Mouse (Mus musculus) kidney, adult 11 months (tissue): ENCODE measurements around the gene Epb41l2.

Experiments used
- DNase-seq: peaks from one replicate; pipeline ENCODE4 v3.0.0; 2022

Epb41l2 gene

DNA sequence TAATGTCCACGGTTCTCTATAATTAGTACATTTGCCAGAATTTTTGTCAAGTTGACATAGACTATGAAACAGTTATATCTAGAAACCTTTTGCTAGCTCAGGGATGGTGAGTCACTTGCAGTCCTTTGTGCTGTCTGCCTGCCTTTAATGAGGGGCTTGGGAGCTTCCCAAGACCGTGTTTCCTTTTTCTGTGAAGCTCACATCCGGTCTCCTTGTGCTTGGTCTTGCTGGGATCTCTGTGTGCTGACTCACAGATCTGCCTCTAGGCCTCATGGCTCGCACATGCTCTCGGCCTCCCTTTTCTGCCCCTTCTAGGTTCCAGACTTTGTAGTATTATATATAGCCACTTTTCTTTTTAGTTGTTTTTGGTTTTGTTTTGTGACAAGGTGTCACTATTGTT is 160.8 kb downstream of the Epb41l2 start:
- DNase-seq = peak; percentile 6

DNA sequence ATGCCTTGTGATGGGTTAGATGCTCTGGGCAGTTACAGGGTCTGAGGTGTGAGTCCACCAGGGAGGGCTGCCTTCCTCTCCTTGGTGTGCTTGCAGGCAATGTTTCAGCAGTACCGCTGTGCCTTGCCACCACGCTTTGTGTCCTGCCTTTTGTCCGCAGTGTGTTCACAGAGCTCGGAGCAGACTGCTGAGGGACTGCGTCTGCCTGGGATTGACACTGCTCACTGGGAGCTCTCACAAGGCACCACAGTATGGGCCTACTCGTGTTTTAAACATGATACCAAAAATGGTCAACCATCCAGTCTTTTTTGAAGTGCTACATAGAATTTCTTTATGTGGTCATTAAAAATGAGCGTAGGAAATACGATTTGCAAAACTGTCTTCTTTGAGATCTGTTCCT is 164.1 kb downstream of the Epb41l2 start:
- DNase-seq = no peak

DNA sequence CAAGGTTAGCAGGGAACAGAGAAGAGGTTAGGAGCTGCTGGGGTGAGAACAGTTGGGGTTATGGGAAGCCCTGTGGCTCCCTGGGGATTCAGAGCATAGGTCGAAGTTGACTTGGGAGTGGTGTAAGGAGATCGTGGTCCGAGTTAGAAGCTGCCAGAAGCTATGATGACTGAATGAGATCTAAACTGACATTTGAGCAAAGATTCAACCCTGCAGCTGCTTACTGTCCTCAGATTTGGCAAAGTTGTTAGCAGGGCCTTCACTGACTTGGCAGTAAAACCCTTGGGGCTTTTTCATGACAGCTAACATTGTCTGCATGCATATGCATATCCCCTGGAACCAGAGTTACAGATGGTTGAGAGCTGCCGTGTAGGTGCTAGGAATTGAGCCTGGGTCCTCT is 166.6 kb downstream of the Epb41l2 start:
- DNase-seq = no peak

DNA sequence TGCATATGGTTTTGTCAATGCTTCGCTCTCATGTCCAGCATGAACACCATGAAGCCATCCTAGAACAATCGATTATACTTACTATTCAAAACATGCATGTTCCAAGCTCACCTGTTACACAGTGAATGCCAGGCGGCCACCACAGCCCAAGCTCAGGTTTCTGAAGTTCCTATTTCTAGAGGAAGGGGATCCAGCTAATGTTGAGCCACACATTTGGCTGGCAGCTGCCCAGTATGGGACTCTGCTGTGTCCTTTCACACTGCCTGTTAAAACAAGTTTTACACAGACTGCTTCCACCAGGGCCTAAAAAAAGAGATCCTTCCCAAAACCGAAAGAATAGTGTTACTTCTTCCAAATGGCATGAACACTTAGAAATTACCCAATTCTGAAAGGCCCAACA is 167.0 kb downstream of the Epb41l2 start:
- DNase-seq = no peak

DNA sequence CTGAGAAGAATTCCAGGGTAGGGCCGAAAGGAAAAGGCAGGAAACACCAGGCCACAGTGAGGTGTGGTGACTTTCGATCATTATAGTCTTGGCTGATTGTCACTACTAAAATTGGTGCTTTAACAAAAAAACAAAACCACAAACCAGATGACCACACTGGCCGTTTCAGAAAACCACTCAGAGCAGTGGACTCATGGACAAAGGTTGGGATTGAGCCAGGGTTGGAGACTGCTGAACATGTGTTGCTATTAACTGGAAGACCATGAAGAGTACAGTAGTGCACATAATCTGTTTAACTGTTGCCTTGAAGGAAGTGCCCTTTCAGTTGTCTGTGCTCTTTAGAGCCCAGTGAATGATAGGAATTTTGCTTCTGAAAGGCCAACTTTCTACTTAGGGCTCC is 167.5 kb downstream of the Epb41l2 start:
- DNase-seq = no peak

DNA sequence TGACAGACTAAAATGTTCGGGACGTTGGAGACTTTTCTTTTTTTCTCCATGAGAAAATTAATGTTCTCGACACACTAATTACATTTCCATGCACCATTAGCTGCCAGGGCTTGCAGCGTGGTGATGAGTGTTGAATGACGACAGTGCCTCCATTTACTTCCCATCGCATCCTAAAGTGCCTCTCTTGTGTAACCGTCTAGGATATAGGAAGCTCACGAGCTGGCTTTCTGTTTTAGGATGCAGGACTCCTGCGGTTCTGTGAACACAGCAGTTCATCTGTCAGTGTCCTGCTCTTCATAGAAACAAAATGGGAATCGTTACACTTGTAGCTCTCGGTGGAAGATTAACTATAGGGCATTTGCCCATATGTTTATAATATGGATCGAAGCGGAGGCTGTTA is 171.7 kb downstream of the Epb41l2 start:
- DNase-seq = no peak

DNA sequence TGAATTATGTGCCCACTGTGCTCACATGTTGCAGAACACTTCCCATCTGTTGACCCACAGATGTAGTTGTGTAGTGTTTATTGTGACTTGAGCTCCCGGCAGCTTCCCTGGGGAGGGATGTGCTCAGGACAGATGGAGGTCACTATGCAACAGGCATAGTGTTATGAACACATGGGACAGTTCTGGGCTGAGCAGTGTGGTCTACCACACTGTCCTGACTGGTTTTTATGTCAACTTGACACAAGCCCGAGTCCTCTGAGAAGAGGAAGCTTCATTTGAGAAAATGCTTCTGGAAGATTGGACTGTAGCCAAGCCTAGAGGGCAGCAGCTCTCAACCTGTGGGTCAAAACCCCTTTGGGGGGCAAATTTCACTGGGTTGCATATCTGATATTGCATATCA is 173.5 kb downstream of the Epb41l2 start:
- DNase-seq = no peak

DNA sequence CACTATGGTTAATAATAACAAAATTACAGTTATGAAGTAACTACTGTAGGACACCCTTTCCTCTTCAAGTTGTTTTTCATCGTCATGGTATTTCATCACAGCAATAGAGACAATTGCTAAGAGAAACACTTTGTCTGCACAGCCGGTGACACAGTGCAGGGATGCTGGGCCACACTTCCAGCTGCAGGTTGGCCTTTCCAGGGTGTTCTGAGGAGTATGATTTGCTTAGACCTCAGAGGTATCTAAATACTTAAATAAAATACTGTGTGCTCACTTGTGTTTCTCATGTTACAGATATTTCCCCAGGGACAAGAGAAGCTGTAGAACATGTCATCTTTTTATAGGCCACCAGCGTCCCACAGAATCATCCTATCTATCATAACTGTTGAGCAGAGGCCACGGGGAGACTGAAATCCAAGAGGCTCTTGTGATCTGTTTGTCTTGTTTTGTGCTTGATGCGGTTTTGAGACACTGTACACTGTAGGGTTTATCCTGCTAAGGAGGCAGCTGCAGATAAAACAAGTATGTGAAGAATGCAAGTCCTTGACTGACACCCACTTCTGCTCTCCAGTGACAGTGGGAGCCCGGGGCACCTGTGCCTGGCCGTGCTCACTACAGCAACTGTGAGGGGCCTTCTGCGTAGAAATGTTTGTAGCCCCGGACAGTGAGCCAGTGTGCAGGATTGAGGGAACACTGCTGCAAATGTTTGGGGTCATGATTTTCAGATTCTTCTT is 174.1 kb downstream of the Epb41l2 start:
- DNase-seq = no peak

DNA sequence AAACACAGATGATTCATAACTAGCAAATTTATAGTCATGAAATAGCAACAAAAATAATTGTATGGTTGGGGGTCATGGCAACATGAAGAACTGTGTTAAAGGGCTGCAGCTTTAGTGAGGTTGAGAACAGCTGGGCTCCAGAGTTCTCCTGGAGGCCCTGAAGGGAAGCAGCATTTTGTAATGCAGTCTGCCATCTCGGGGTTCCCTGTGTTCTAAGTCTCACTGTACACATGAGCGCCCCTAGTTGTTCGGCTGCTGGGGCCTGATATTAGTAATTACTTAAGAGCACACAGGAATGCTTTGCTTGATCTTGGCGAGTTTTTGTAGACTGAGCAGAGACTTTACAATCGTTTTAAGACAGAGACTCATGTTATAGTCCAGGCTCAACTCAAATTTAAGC is 174.9 kb downstream of the Epb41l2 start:
- DNase-seq = no peak

DNA sequence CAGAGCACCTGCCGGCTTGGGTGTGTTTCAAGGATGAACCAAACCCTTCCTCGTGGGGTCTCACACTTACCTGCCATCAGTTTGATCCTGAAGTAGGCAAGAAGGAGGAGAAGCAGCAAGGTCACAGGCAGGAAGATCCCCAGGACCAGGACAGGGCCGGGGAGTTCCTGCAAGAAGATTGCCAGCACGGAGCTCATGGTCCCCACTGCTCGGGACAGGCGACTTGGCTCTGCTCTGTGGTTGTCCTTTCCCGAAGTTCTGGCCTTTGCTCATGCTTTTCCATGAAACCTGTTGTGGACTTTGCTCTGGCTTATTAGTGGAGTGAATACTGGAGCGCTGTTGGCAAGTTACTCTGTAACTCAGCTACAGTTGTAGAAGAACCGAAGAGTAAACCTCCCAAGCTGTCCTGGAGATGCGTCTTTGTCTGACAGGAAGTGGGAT is 176.3 kb downstream of the Epb41l2 start, which contains the start of gene Smlr1:
Gene Smlr1 (minus strand): TSS at position 377 of the 441 bp plus-strand sequence.
- peak; percentile 71 for DNase-seq

DNA sequence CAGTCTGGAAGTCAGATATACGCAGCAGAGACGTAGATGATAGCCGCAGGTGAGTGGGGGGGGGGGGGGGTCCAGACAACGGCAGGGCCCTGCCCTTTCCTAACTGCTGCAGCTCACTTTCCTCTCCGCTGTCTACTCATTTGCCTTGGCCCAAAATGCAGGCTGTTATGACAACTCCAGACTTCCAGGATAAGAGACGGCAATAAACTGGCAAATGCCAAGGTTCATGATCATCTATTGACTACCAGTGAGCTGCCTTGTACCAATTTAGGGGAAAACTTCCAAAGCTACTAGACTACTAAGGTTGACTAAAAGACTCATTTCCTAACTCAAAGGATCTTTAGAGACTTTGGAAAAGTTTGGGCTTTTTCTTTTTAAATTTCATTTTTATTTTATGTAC is 177.0 kb downstream of the Epb41l2 start:
- DNase-seq = no peak

DNA sequence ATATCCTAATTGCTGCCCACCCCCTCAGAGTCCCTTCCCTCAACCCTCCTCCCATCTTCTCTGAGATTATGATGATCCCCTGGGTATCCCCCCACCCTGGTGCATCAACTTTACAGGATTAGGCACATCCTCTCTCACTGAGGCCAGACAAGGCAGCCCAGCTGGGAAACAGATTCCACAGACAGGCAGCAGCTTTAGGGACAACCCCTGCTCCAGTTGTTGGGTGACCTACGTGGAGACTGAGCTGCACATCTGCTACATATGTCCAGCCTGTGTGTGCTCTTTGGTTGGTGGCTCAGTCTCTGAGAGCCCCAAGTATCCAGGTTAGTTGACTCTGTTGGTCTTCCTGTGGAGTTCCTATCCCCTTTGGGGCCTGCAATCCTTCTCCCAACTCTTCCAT is 179.1 kb downstream of the Epb41l2 start:
- no peak for DNase-seq

DNA sequence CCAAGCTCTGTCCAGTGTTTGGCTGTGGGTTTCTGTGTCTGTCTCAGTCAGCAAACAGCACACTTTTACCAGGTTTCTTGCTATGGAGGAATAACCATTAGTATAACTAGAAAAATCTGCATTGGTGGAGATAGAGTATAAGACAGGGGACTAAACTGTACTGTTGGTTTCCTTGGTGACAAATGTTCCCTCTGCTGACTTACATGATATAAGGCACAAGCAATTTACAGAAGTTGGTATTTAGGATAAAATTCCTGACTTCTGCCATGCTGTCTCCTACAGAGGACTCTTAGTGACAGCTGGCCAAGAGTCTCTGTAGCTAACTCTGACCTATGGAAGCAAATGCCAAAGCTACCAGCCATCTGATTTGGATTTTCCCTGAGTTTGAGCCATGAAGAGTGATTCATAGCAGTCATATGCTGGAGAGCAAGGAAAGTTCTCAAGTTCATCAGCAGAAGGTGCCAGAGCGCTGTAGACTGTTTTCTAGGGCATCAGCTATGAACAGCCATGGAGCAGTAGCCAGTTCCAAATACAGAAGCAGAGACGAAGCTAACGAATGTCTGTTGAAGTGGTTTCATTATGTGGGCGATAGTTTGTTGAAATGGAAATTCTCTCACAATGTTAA is 179.7 kb downstream of the Epb41l2 start:
- DNase-seq = no peak

DNA sequence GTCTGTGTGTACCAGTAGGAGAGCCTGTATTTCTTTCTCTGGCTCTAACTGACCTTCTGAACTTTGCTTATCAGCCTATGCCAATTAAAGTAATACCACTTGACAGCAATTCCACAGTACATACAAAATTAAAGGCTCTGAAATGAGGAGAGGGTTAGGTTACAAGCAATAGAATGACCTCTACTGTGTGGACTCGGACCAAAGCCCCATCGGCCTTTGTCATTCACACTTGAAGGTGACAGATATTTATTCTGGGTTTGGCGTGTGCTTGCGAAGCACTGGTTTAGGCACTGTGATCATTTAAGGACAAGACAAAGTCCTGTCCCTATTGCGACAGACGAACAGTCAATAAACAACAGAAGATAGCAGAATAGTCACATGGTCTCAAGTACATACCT is 180.2 kb downstream of the Epb41l2 start:
- no peak for DNase-seq

DNA sequence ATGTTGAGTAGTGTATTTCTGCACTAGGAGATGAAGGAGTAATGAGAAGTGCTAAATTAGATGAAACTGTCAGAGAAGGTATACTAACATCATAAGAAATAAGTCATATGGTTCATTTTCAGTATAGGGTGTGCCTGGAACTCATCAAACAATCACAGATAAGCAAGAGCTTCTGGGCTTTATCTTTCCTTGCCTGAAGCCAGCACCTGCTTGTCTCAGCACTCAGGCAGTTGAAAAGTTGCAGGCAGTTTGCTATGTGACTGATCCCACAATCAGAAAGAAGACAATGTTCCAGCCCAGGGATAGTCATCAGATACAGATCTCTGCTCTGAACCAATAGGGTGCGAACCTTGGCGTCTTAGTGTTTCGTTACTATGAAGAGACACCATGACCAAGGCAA is 181.5 kb downstream of the Epb41l2 start:
- no peak for DNase-seq

DNA sequence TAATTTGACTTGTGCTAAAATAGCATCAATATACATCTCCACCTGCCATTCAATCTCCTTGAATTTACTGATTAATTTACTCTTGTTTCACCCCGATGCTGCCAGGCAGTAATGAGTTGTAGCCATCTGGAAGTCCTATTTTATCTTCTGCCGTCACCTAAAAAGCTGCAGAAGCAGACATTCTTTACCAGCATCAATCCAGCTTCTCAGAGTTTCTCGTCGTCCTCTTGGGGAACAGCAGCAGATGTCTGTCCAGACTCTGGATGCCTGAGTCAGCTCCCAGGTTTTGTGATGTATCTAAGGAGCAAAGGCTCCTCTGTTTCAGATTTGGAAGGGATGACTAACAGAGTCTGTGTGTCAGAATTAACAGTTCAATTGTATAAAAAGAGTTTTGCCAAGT is 193.3 kb downstream of the Epb41l2 start:
- DNase-seq = no peak

DNA sequence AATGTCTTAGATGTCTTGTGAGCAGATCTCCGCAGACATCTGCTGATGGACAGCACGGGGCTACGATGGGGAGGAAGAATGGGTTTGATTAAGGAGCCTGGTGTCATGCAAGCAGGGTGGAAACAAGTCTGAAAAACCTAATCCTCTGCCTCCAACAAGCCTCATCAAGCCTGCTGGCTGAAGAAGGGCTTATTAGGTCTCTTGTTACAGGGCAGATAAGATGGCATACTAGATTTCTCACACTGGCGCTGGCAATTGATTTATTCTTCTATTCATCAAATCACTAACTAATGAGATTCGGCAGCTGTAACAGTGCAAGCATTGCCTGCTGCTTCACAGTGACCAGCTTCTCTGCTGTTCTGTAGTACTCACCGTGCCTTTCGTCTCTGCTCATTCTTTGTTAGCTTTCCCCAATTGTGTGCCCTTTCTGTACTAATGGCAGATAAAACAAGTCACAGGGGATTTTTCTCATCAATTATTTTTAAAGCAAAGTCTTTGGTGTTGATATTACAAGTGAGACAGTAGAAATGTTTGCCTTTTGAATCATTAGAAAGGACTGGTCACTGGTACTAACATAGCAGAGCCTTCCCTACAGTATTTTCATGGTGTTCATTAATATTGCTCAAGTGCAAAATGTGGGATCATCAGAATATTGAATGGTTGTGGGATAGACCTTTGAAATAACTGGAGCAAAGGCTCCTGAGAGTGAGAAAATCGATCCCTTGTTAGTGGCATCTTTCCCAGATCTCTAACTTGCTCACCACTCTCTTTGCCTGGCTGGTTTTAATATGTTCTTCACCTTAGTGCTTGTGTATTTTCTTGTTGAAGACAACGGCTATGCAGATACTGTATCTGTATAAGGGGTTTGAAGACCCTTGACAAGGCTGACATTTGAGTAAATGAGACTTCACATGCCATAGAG is 212.0 kb downstream of the Epb41l2 start:
- no peak for DNase-seq
